Mouse (Mus musculus) brown adipose tissue, adult 24 weeks (tissue): ENCODE results near the gene Vps37c. TPM values are rescaled to one million over a fixed set of nuclear protein-coding genes. Genes with fewer than 3 reads are reported as not detected.

Experiments used
- H3K27ac ChIP-seq: fragments of 200-500 bp; replicated peaks from 2 replicates; pipeline ENCODE4 v1.5.1; 2012; ENCODE audit warnings: low read depth, mild to moderate bottlenecking, low read length
- H3K4me1 ChIP-seq: fragments of 200-500 bp; 2 replicates; pipeline ENCODE4 v1.6.1; 2012; ENCODE audit warnings: low read length, mixed read lengths; ENCODE audit not compliant: control insufficient read depth, insufficient read depth, insufficient read length
- H3K4me3 ChIP-seq: fragments of 200-500 bp; 2 replicates; pipeline ENCODE4 v1.5.1; 2012; ENCODE audit warnings: low read depth, mild to moderate bottlenecking, low read length, moderate library complexity; ENCODE audit not compliant: insufficient read depth
- polyA plus RNA-seq: library from polyadenylated mRNA; stranded (reverse); fragments of >200 nt; gene quantifications from 2 replicates; pipeline ENCODE4 v1.2.4, GENCODE M21; 2012; ENCODE audit not compliant: missing spikeins, insufficient read depth, insufficient read length

Gene Vps37c
- polyA plus RNA-seq, 1 experiment = 8.5 TPM

GRCm38 (mm10) chr19:10752646-10753045 lies 64.1 kb downstream of the Vps37c start:
- Histone ChIP-seq H3K4me1 (no peaks in the 10 kb centered on the region), H3K27ac (no peak overlapping the region), H3K4me3 (no peak overlapping the region)

- Histone ChIP-seq H3K4me3 (no peak overlapping the region), H3K27ac (no peak overlapping the region), H3K4me1 (no peaks in the 10 kb centered on the region; the same call in 1 of the 2 replicates)
Measured at GRCm38 (mm10) chr19:10757125-10757524, 68.6 kb downstream of the Vps37c start.

- Histone ChIP-seq H3K4me1 (no peaks in the 10 kb centered on the region; the same call in 1 of the 2 replicates), H3K27ac (no peak overlapping the region), H3K4me3 (no peak overlapping the region)
Measured at GRCm38 (mm10) chr19:10757526-10757925, 69.0 kb downstream of the Vps37c start.

GRCm38 (mm10) chr19:10758708-10759107 lies 70.2 kb downstream of the Vps37c start:
- no peak overlapping the region for H3K27ac ChIP-seq

GRCm38 (mm10) chr19:10759525-10759924 lies 71.0 kb downstream of the Vps37c start:
- H3K4me1 ChIP-seq = no peaks in the 10 kb centered on the region; the same call in 1 of the 2 replicates
- H3K4me3 ChIP-seq = no peak overlapping the region
- H3K27ac ChIP-seq = no peak overlapping the region

More at GRCm38 (mm10) chr19:10758708-10759107, 70.2 kb downstream of the Vps37c start:
- Histone ChIP-seq H3K4me3 (no peak overlapping the region), H3K4me1 (no peaks in the 10 kb centered on the region; the same call in 1 of the 2 replicates)

GRCm38 (mm10) chr19:10759983-10760831 lies 71.7 kb downstream of the Vps37c start:
- H3K4me3 ChIP-seq = no peak overlapping the region
- no peaks in the 10 kb centered on the region; the same call in 1 of the 2 replicates for H3K4me1 ChIP-seq
- H3K27ac ChIP-seq = no peak overlapping the region

GRCm38 (mm10) chr19:10761794-10762415 lies 73.4 kb downstream of the Vps37c start:
- Histone ChIP-seq H3K4me1 (no peaks in the 10 kb centered on the region; the same call in 1 of the 2 replicates), H3K27ac (no peak overlapping the region), H3K4me3 (no peak overlapping the region)

- H3K4me1 ChIP-seq = no peaks in the 10 kb centered on the region; the same call in 1 of the 2 replicates
- H3K27ac ChIP-seq = no peak overlapping the region
- H3K4me3 ChIP-seq = no peak overlapping the region
Measured at GRCm38 (mm10) chr19:10762468-10762867, 73.9 kb downstream of the Vps37c start.

GRCm38 (mm10) chr19:10763381-10764031 lies 75.0 kb downstream of the Vps37c start:
- Histone ChIP-seq H3K27ac (no peak overlapping the region), H3K4me1 (no peaks in the 10 kb centered on the region; the same call in 1 of the 2 replicates), H3K4me3 (no peak overlapping the region)

Other genes with a start within 250 kb of the Vps37c start
- gene Lrrc10b, start 231.3 kb upstream of the Vps37c start, polyA plus RNA-seq = not detected in 2 replicates
- not detected in 2 replicates for gene Ppp1r32, start 205.8 kb upstream of the Vps37c start, polyA plus RNA-seq
- gene Cpsf7, start 163.5 kb upstream of the Vps37c start, polyA plus RNA-seq = 18.5 and 18.6 TPM in 2 replicates
- 57.1 and 65.5 TPM in 2 replicates for gene Sdhaf2, start 162.6 kb upstream of the Vps37c start, polyA plus RNA-seq
- 11.0 and 15.9 TPM in 2 replicates for gene Tmem216, start 132.5 kb upstream of the Vps37c start, polyA plus RNA-seq
- gene Cyb561a3, start 111.6 kb upstream of the Vps37c start, polyA plus RNA-seq = 7.2 TPM in 2 replicates
- 5.0 and 6.6 TPM in 2 replicates for gene Tmem138, start 111.4 kb upstream of the Vps37c start, polyA plus RNA-seq
- gene Ddb1, start 83.4 kb upstream of the Vps37c start, polyA plus RNA-seq = 89.1 and 92.5 TPM in 2 replicates
- gene Tkfc, start 83.1 kb upstream of the Vps37c start, polyA plus RNA-seq = 8.0 and 11.4 TPM in 2 replicates
- not detected in 2 replicates for gene Vwce, start 54.5 kb upstream of the Vps37c start, polyA plus RNA-seq
- not detected in 2 replicates for gene Pga5, start 10.7 kb upstream of the Vps37c start, polyA plus RNA-seq
- not detected in 2 replicates for gene Cd5, start 50.3 kb downstream of the Vps37c start, polyA plus RNA-seq
- not detected in 2 replicates for gene Cd6, start 141.3 kb downstream of the Vps37c start, polyA plus RNA-seq
- gene Slc15a3, start 151.0 kb downstream of the Vps37c start, polyA plus RNA-seq = 2.1 and 2.4 TPM in 2 replicates
- gene Tmem132a, start 181.2 kb downstream of the Vps37c start, polyA plus RNA-seq = 1.7 and 2.1 TPM in 2 replicates
- gene Tmem109, start 193.3 kb downstream of the Vps37c start, polyA plus RNA-seq = 75.1 and 80.3 TPM in 2 replicates
- gene Prpf19, start 206.5 kb downstream of the Vps37c start, polyA plus RNA-seq = 64.9 and 65.6 TPM in 2 replicates
- gene Zp1, start 231.9 kb downstream of the Vps37c start, polyA plus RNA-seq = not detected in 2 replicates
- gene Ptgdr2, start 248.4 kb downstream of the Vps37c start, polyA plus RNA-seq = not detected in 2 replicates